Mouse (Mus musculus): ENCODE data around the gene Slc5a11. TPM values are rescaled to one million over a fixed set of nuclear protein-coding genes. Genes with fewer than 3 reads are reported as not detected.

The Slc5a11 gene
- polyA plus RNA-seq, 1 experiment from 2014 or later = 0.06 TPM

GRCm38 (mm10) chr7:123311836-123312235 lies 97.3 kb downstream of the Slc5a11 start:
- no peaks in the 10 kb centered on the region for H3K9me3 ChIP-seq (ENCODE audit: control insufficient read depth, low read length)
- no peaks in the 10 kb centered on the region for H3K4me1 ChIP-seq (replicated peaks; ENCODE audit: control insufficient read depth, insufficient read depth)
- DNase-seq (ENCODE audit: low spot score) (no peak), ATAC-seq (ENCODE audit: low FRiP score, low TSS enrichment) (no peak)
- no peak overlapping the region for H3K4me3 ChIP-seq (ENCODE audit: low read depth, low read length)
- TF ChIP-seq EP300 (optimal IDR thresholded peaks at IDR 0.05) (no peak), CTCF (IDR thresholded peaks at IDR 0.05; ENCODE audit: low read depth) (no peak)
- no peak overlapping the region for H3K27ac ChIP-seq (replicated peaks)
- no peak overlapping the region for H3K4me2 ChIP-seq (replicated peaks; ENCODE audit: low read depth)
- no peak overlapping the region for H3K9ac ChIP-seq (ENCODE audit: low read length)
- peaks cover 17% of the 10 kb centered on the region for H3K36me3 ChIP-seq (ENCODE audit: control insufficient read depth, insufficient read depth, low read length)
- no peaks in the 10 kb centered on the region for H3K27me3 ChIP-seq (ENCODE audit: control insufficient read depth, insufficient read depth, low read length)
- 70% methylated on average over 5 of the region's 5 CpGs for WGBS

GRCm38 (mm10) chr7:123312738-123313137 lies 98.2 kb downstream of the Slc5a11 start:
- ATAC-seq (ENCODE audit: low FRiP score, low TSS enrichment) (no peak), DNase-seq (ENCODE audit: low spot score) (no peak)
- H3K36me3 ChIP-seq (ENCODE audit: control insufficient read depth, insufficient read depth, low read length) = peaks cover 17% of the 10 kb centered on the region
- H3K4me3 ChIP-seq (ENCODE audit: low read depth, low read length) = no peak overlapping the region
- H3K27me3 ChIP-seq (ENCODE audit: control insufficient read depth, insufficient read depth, low read length) = no peaks in the 10 kb centered on the region
- no peak overlapping the region for H3K9ac ChIP-seq (ENCODE audit: low read length)
- H3K4me1 ChIP-seq (replicated peaks; ENCODE audit: control insufficient read depth, insufficient read depth) = no peaks in the 10 kb centered on the region
- no peak for TF ChIP-seq CTCF (IDR thresholded peaks at IDR 0.05; ENCODE audit: low read depth)
- TF ChIP-seq EP300 (optimal IDR thresholded peaks at IDR 0.05) = no peak
- 70% methylated on average over 3 of the region's 3 CpGs for WGBS
- H3K4me2 ChIP-seq (replicated peaks; ENCODE audit: low read depth) = no peak overlapping the region
- H3K27ac ChIP-seq (replicated peaks) = no peak overlapping the region
- H3K9me3 ChIP-seq (ENCODE audit: control insufficient read depth, low read length) = no peaks in the 10 kb centered on the region

- TF ChIP-seq EP300 (optimal IDR thresholded peaks at IDR 0.05) (no peak), CTCF (IDR thresholded peaks at IDR 0.05; ENCODE audit: low read depth) (no peak)
- DNase-seq (ENCODE audit: low spot score) (peak; percentile 53), ATAC-seq (ENCODE audit: low FRiP score, low TSS enrichment) (peak; percentile 93)
- Histone ChIP-seq H3K4me2 (replicated peaks; ENCODE audit: low read depth) (no peak overlapping the region), H3K9ac (ENCODE audit: low read length) (no peak overlapping the region), H3K36me3 (ENCODE audit: control insufficient read depth, insufficient read depth, low read length) (peaks cover 15% of the 10 kb centered on the region; the same call in 1 of the 2 replicates), H3K9me3 (ENCODE audit: control insufficient read depth, low read length) (no peaks in the 10 kb centered on the region), H3K27ac (replicated peaks) (0 out of 2 replicates have a peak overlapping the region, but pooled peaks have one; percentile 13), H3K4me3 (ENCODE audit: low read depth, low read length) (no peak overlapping the region), H3K4me1 (replicated peaks; ENCODE audit: control insufficient read depth, insufficient read depth) (no peaks in the 10 kb centered on the region), H3K27me3 (ENCODE audit: control insufficient read depth, insufficient read depth, low read length) (no peaks in the 10 kb centered on the region)
- WGBS = 68% methylated on average over 13 of the region's 13 CpGs
These were observed 108.0 kb downstream of the Slc5a11 start for GRCm38 (mm10) chr7:123322452-123323121.

Other genes starting within 250 kb of the Slc5a11 start
- 12.8 and 13.3 TPM in 2 replicates for gene Rbbp6, start 249.1 kb upstream of the Slc5a11 start, polyA plus RNA-seq (2015; fragmentation: Nextera tagmentation; extraction: Ambion mirVana)
- 35.8 and 44.2 TPM in 2 replicates for gene Tnrc6a, start 90.9 kb upstream of the Slc5a11 start, polyA plus RNA-seq (2015; fragmentation: Nextera tagmentation; extraction: Ambion mirVana)
- 27.2 and 27.8 TPM in 2 replicates for gene Lcmt1, start 155.0 kb downstream of the Slc5a11 start, polyA plus RNA-seq (2015; fragmentation: Nextera tagmentation; extraction: Ambion mirVana)
- 8.0 and 10.6 TPM in 2 replicates for gene Arhgap17, start 155.1 kb downstream of the Slc5a11 start, polyA plus RNA-seq (2015; fragmentation: Nextera tagmentation; extraction: Ambion mirVana)
- 0.06 and 0.13 TPM in 2 replicates for gene Aqp8, start 247.5 kb downstream of the Slc5a11 start, polyA plus RNA-seq (2015; fragmentation: Nextera tagmentation; extraction: Ambion mirVana)

Data from stomach, postnatal 0 days (tissue).